Mouse (Mus musculus) forebrain, embryonic 15.5 days (tissue): ENCODE measurements around the gene Nrarp. TPM values are rescaled to one million over a fixed set of nuclear protein-coding genes. Genes with fewer than 3 reads are reported as not detected.

Experiments
- ATAC-seq: fragments of 200-750 bp; cut with Nextera tagmentation; replicated peaks from 2 replicates; pipeline ENCODE4 v1.8.0; 2017; ENCODE audit warnings: mild to moderate bottlenecking, moderate TSS enrichment, moderate library complexity
- H3K27ac ChIP-seq: fragments of 300-500 bp; sonication (generic); replicated peaks from 2 replicates; pipeline ENCODE4 v1.5.1; 2015; ENCODE audit warnings: mild to moderate bottlenecking, inconsistent platforms
- H3K27me3 ChIP-seq: fragments of 300-500 bp; sonication (generic); 2 replicates; pipeline ENCODE4 v1.6.1; 2015; ENCODE audit warnings: inconsistent platforms
- H3K36me3 ChIP-seq: fragments of 300-500 bp; sonication (generic); 2 replicates; pipeline ENCODE4 v1.6.1; 2015; ENCODE audit warnings: mild to moderate bottlenecking, inconsistent platforms
- H3K4me1 ChIP-seq: fragments of 300-500 bp; sonication (generic); 2 replicates; pipeline ENCODE4 v1.6.1; 2015; ENCODE audit warnings: inconsistent platforms
- H3K4me2 ChIP-seq: fragments of 300-500 bp; sonication (generic); replicated peaks from 2 replicates; pipeline ENCODE4 v1.6.1; 2015; ENCODE audit warnings: mild to moderate bottlenecking, inconsistent platforms
- H3K4me3 ChIP-seq: fragments of 300-500 bp; sonication (generic); 2 replicates; pipeline ENCODE4 v1.5.1; 2015; ENCODE audit warnings: mild to moderate bottlenecking, inconsistent platforms
- H3K9ac ChIP-seq: fragments of 300-500 bp; sonication (generic); replicated peaks from 2 replicates; pipeline ENCODE4 v1.6.1; 2015; ENCODE audit warnings: mild to moderate bottlenecking, inconsistent platforms
- H3K9me3 ChIP-seq: fragments of 300-500 bp; sonication (generic); 2 replicates; pipeline ENCODE4 v1.6.1; 2016; ENCODE audit warnings: inconsistent platforms
- WGBS: fragments of 180-500 bp; shearing (Covaris S2); methylation state at CpG from one replicate; pipeline ENCODE4 v1.1.7; 2015; ENCODE audit warnings: mixed read lengths; 5-methylcytosine and 5-hydroxymethylcytosine counted together
- polyA plus RNA-seq: library from polyadenylated mRNA; unstranded; fragments of >200 nt; fragmentation: Nextera tagmentation; extraction: Ambion mirVana; gene quantifications from 2 replicates; pipeline ENCODE4 v1.2.1, GENCODE M21; 2015

Nrarp gene
- polyA plus RNA-seq, 1 experiment from 2014 or later = 27.5 TPM

DNA sequence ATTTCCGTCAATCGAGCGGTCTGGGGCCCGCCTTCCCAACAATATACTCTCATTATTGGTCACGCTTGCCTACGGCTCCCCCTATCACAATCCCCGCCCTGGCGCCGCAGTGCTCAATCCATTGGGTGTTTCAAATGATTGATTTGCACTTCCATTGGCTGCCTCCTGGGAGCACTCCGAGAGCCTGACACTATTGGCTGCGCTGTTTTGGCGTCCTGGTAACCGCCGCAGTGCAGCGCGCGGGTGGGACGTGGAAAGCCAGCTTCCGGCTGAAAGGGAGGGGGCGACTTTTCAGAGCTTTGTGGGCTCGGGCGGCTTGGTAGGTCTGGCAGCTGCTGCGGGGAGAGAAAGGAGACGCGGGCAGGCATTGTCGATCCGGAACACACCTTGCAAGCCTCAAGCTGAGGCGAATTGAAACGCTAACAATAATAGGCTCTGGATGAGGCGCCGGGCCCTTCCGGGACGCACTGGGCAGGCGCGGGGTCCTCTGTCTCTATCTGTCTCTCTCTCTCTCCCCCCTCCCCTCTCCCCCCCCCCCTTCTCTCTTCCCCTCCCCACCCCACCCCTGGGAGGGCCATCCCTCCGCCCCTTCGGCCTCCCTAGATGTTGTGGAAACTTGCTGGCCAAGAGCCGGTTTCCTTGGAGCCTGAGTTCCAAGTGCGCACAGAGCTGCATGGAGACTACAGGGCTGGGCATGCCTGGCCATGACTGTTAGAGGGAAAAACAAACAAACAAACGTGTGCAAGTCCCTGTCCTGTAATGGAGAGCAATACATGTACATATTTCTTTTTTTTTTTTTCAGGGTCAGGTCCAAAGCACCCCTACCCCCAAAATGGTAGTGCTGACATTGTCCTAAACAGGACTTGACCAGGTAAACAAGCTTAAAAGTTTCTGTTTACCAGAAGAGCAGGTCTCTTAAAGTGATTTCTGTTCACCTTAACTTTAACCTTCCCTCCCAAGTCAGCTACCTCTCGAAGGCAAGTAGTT is 44.5 kb downstream of the Nrarp start:
- Histone ChIP-seq H3K4me3 (peak overlapping the region; percentile 69), H3K27ac (peak overlapping the region; percentile 99), H3K9me3 (no peaks in the 10 kb centered on the region), H3K4me2 (peak overlapping the region; percentile 45), H3K27me3 (no peaks in the 10 kb centered on the region), H3K4me1 (peaks cover 25% of the 10 kb centered on the region), H3K36me3 (peaks cover 4% of the 10 kb centered on the region; the same call in 1 of the 2 replicates), H3K9ac (peak overlapping the region; percentile 69)
- peak; percentile 98 for ATAC-seq
- 1% methylated on average over 41 of the region's 41 CpGs for WGBS

DNA sequence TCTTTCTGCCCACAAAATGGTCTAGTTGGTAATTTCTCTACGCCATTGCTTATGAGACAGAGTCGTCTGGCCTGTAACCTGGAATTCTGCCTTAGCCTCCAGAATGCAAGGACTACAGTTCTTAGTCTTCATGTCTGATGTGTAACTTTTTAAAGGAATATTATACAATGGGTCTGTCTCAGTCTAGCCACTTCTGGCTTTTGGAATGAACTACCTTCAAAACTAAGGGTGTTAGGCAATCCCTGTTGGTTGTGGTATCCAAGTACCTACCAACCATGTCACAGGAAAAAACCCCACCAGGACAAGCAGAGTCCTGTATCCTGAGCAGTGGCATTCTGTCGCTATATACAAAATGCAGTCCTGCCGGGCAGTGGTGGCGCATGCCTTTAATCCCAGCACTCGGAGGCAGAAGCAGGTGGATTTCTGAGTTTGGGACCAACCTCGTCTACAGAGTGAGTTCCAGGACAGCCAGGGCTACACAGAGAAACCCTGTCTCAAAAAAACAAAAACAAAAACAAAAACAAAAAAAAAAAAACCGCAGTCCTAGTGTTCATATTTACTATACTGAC is 45.3 kb downstream of the Nrarp start:
- H3K4me2 ChIP-seq = peak overlapping the region; percentile 45
- H3K36me3 ChIP-seq = peaks cover 4% of the 10 kb centered on the region; the same call in 1 of the 2 replicates
- 0 out of 2 replicates have a peak overlapping the region, but pooled peaks have one; percentile 69 for H3K9ac ChIP-seq
- no peak for ATAC-seq
- H3K4me1 ChIP-seq = peaks cover 25% of the 10 kb centered on the region
- H3K27me3 ChIP-seq = no peaks in the 10 kb centered on the region
- peak overlapping the region; percentile 69; the same call in 1 of the 2 replicates for H3K4me3 ChIP-seq
- no peaks in the 10 kb centered on the region for H3K9me3 ChIP-seq
- WGBS = 77% methylated on average over 8 of the region's 8 CpGs
- H3K27ac ChIP-seq = peak overlapping the region; percentile 99

DNA sequence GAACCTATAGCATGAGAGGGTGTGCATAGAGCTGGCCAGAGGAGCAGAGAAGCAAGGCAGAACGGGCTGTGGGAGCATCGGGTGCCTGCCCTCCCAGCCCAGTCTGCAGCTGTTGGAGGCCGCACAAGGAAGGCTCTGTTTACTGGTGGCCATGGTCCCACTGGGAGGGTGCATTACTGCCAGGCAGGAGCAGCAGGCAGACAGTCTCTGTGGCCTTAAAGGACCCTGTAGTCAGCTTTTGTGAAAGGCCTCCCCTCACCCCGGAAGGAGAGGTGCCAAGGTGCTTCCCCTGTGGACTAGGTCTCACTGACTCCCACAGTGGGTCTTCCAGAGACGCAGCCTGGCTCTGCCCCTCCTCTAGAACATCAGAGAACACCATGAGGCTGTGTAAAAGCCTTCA is 46.3 kb downstream of the Nrarp start:
- Histone ChIP-seq H3K9me3 (no peaks in the 10 kb centered on the region), H3K4me1 (peaks cover 25% of the 10 kb centered on the region), H3K4me2 (no peak overlapping the region), H3K27me3 (no peaks in the 10 kb centered on the region), H3K9ac (no peak overlapping the region), H3K36me3 (peaks cover 1% of the 10 kb centered on the region; the same call in 1 of the 2 replicates), H3K27ac (no peak overlapping the region), H3K4me3 (no peak overlapping the region)
- ATAC-seq = no peak
- 87% methylated on average over 5 of the region's 5 CpGs for WGBS

DNA sequence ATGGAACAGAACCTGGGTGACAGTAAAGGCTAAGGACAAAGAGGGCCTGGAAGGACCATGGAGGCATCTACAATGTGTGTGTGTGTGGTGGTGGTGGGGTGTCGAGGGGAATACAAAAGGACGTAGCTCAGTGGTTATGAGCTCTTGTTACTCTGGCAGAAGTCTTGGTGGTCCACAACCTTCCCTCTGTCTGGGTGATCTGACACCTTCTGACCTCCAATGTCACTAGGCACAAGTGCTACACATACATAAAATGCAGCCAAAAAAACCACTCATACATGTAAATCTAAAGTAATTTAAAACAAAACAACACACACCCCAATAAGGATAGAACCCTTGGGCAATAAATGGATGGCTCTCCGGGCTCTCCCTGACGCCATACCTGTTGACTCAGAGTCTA is 46.8 kb downstream of the Nrarp start:
- Histone ChIP-seq H3K9me3 (no peaks in the 10 kb centered on the region), H3K4me1 (peaks cover 25% of the 10 kb centered on the region), H3K9ac (no peak overlapping the region), H3K27ac (no peak overlapping the region), H3K4me3 (no peak overlapping the region), H3K4me2 (no peak overlapping the region), H3K27me3 (no peaks in the 10 kb centered on the region), H3K36me3 (no peaks in the 10 kb centered on the region)
- 92% methylated on average over 4 of the region's 4 CpGs for WGBS
- no peak for ATAC-seq

DNA sequence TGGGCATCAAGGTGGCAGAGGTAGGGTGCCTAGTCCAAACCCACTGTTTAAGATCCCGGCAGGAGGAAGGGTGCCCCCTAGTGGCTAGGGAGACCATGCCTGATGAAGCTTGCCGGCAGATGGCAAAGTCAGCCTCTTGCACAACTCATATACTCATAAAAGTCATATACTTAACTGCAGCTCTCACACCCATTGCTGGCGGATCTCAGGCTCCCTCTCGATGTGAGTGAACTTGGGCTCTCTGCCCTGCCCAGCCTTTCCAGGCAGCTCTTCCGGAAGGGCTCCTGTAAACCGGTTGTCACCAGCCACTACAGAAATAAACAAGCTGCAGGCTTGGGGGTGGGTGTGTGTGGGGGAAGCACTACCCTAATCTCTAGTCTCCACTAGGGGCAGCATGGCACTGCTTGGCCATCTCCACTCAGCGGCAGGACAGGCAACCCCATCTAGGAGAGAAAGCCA is 47.9 kb downstream of the Nrarp start:
- H3K9ac ChIP-seq = peak overlapping the region; percentile 26; the same call in 1 of the 2 replicates
- H3K4me2 ChIP-seq = peak overlapping the region; percentile 36
- no peaks in the 10 kb centered on the region for H3K27me3 ChIP-seq
- H3K9me3 ChIP-seq = no peaks in the 10 kb centered on the region
- under 1% methylated on average over 7 of the region's 7 CpGs for WGBS
- H3K4me1 ChIP-seq = peaks cover 21% of the 10 kb centered on the region
- peak overlapping the region; percentile 16 for H3K4me3 ChIP-seq
- ATAC-seq = no peak
- H3K36me3 ChIP-seq = no peaks in the 10 kb centered on the region
- peak overlapping the region; percentile 72 for H3K27ac ChIP-seq

DNA sequence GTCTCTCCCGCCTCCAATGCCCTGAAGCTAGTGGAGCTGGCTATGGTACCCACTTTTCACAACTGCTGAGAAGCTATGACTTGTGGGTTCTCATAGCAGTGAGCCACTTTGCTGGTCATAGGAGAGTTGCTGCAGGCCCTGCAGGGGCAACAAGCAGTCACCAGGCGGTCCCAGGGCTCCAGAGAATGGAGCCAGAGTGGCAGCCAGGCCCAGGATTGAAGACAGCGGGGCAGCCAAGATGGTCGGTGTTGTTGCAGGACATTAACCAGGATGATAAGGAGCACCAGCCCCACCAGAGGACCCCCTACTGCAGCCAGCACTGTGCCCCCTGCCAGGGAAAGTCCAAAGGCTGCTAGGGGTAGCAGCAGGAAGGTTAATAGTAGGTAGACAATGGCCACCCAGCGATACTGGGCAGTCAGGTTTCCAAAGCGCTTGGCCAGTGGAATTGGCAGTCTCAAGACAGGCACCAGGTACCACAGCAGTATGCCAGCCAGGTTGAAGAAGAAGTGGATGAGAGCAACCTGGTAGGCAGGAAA is 48.5 kb downstream of the Nrarp start:
- Histone ChIP-seq H3K27ac (0 out of 2 replicates have a peak overlapping the region, but pooled peaks have one; percentile 72), H3K4me1 (peaks cover 17% of the 10 kb centered on the region), H3K9ac (no peak overlapping the region), H3K36me3 (no peaks in the 10 kb centered on the region), H3K4me2 (peak overlapping the region; percentile 36; the same call in 1 of the 2 replicates), H3K27me3 (no peaks in the 10 kb centered on the region), H3K9me3 (no peaks in the 10 kb centered on the region), H3K4me3 (no peak overlapping the region)
- WGBS = 71% methylated on average over 6 of the region's 6 CpGs
- no peak for ATAC-seq

DNA sequence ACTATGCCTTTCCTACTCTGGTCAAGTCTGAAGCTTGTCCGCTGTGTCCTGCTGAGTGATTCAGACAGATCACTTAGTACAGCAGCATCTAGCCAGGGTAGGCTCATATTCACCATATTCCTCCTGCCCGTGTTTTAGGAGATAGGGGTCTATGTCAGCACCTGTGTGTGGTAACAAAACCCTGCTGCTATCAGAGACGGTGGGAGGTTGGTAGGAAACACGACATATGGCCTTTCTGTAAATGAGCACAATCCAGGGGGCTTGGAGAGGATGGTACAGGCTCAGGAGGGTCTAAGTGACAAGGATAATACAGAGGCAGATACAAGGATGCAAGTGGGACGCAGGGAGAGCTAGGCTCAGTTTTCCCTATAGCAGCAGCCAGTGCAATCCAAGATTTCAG is 49.0 kb downstream of the Nrarp start:
- WGBS = 82% methylated on average over 5 of the region's 5 CpGs
- Histone ChIP-seq H3K36me3 (no peaks in the 10 kb centered on the region), H3K9me3 (no peaks in the 10 kb centered on the region), H3K4me3 (no peak overlapping the region), H3K4me1 (peaks cover 17% of the 10 kb centered on the region), H3K9ac (no peak overlapping the region), H3K27me3 (no peaks in the 10 kb centered on the region), H3K27ac (no peak overlapping the region), H3K4me2 (no peak overlapping the region)
- ATAC-seq = no peak

DNA sequence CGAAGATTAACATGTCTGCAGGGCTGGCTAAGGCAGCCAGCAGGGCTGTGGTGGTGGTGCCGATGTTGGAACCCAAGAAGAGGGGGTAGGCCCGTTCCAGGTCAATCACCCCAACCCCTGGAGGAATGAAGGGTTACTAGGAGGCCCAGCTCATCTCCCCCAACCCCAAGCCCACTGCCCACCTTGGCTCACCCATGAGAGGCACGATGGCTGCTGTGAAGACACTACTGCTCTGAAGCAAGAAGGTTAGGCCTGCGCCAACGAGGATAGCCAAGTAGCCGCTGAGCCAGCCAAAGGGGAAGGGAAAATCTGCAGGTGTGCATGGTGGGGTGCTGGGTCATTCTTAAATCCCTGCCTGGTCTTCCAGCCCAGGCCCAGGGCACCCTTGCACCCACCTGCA is 50.0 kb downstream of the Nrarp start:
- Histone ChIP-seq H3K9ac (no peak overlapping the region), H3K4me2 (no peak overlapping the region), H3K4me1 (peaks cover 13% of the 10 kb centered on the region), H3K9me3 (no peaks in the 10 kb centered on the region), H3K27ac (no peak overlapping the region), H3K27me3 (no peaks in the 10 kb centered on the region), H3K4me3 (no peak overlapping the region), H3K36me3 (no peaks in the 10 kb centered on the region)
- WGBS = 90% methylated on average over 7 of the region's 7 CpGs
- ATAC-seq = no peak

DNA sequence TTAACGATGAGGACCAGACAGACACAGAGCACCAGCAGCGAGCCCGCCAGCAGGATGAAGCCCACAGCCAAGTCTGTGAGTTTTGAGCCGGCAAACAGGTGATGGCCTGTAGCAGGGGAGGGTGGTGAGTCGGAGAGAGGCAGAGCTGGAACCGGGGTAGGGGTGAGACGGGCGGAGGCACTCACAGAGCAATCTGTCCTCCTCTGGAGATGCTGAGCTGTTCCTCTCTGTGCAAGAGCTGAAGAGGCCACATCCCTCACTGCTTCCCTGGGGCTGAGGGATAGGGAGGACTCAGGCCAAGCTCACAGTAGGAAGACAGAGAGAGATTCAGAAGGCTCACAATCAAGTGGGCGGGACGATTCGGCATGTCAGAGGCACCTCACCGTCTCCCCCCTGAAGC is 50.5 kb downstream of the Nrarp start:
- H3K9ac ChIP-seq = no peak overlapping the region

More for the DNA sequence above, 50.5 kb downstream of the Nrarp start:
- WGBS = 53% methylated on average over 12 of the region's 12 CpGs
- H3K4me2 ChIP-seq = no peak overlapping the region
- no peak for ATAC-seq
- no peaks in the 10 kb centered on the region for H3K27me3 ChIP-seq
- H3K36me3 ChIP-seq = no peaks in the 10 kb centered on the region
- H3K4me3 ChIP-seq = no peak overlapping the region
- no peaks in the 10 kb centered on the region for H3K9me3 ChIP-seq
- H3K4me1 ChIP-seq = peaks cover 8% of the 10 kb centered on the region; the same call in 1 of the 2 replicates
- no peak overlapping the region for H3K27ac ChIP-seq

Other genes with a start within 250 kb of the Nrarp start
- 30.4 and 30.5 TPM in 2 replicates for gene Arrdc1, start 245.5 kb upstream of the Nrarp start, polyA plus RNA-seq
- gene Zmynd19, start 231.0 kb upstream of the Nrarp start, polyA plus RNA-seq = 21.5 and 22.6 TPM in 2 replicates
- 42.7 and 44.7 TPM in 2 replicates for gene Dph7, start 218.4 kb upstream of the Nrarp start, polyA plus RNA-seq
- gene Mrpl41, start 205.7 kb upstream of the Nrarp start, polyA plus RNA-seq = 149 and 159 TPM in 2 replicates
- gene Pnpla7, start 204.7 kb upstream of the Nrarp start, polyA plus RNA-seq = 3.8 and 4.0 TPM in 2 replicates
- gene Nsmf, start 126.4 kb upstream of the Nrarp start, polyA plus RNA-seq = 194 and 209 TPM in 2 replicates
- not detected in 2 replicates for gene Entpd8, start 100.5 kb upstream of the Nrarp start, polyA plus RNA-seq
- not detected in 2 replicates for gene Noxa1, start 85.6 kb upstream of the Nrarp start, polyA plus RNA-seq
- 1.3 and 1.6 TPM in 2 replicates for gene Tor4a, start 16.1 kb downstream of the Nrarp start, polyA plus RNA-seq
- gene Nelfb, start 30.7 kb downstream of the Nrarp start, polyA plus RNA-seq = 96.7 and 102 TPM in 2 replicates
- not detected in 2 replicates for gene Stpg3, start 33.9 kb downstream of the Nrarp start, polyA plus RNA-seq
- 1.2 TPM in 1 of 2 replicates, not detected in the other for gene Fam166a, start 38.0 kb downstream of the Nrarp start, polyA plus RNA-seq
- gene Tubb4b, start 43.9 kb downstream of the Nrarp start, polyA plus RNA-seq = 399 and 409 TPM in 2 replicates
- not detected in 2 replicates for gene Slc34a3, start 53.6 kb downstream of the Nrarp start, polyA plus RNA-seq
- gene Rnf224, start 56.0 kb downstream of the Nrarp start, polyA plus RNA-seq = not detected in 2 replicates
- gene Rnf208, start 61.5 kb downstream of the Nrarp start, polyA plus RNA-seq = 79.1 and 80.4 TPM in 2 replicates
- gene Cysrt1, start 61.7 kb downstream of the Nrarp start, polyA plus RNA-seq = 0.20 TPM in 1 of 2 replicates, not detected in the other
- 6.5 and 6.8 TPM in 2 replicates for gene AL732309.1, start 66.1 kb downstream of the Nrarp start, polyA plus RNA-seq
- 16.4 and 19.7 TPM in 2 replicates for gene Tmem203, start 74.7 kb downstream of the Nrarp start, polyA plus RNA-seq
- gene Tprn, start 81.9 kb downstream of the Nrarp start, polyA plus RNA-seq = 15.6 and 16.5 TPM in 2 replicates
- gene Ssna1, start 91.7 kb downstream of the Nrarp start, polyA plus RNA-seq = 209 and 225 TPM in 2 replicates
- 148 and 150 TPM in 2 replicates for gene Anapc2, start 91.7 kb downstream of the Nrarp start, polyA plus RNA-seq
- not detected in 2 replicates for gene Tmem210, start 107.4 kb downstream of the Nrarp start, polyA plus RNA-seq
- not detected in 2 replicates for gene Lrrc26, start 109.2 kb downstream of the Nrarp start, polyA plus RNA-seq
- 19.1 and 21.5 TPM in 2 replicates for gene Grin1, start 138.4 kb downstream of the Nrarp start, polyA plus RNA-seq
- 52.6 and 61.1 TPM in 2 replicates for gene Man1b1, start 151.6 kb downstream of the Nrarp start, polyA plus RNA-seq
- 25.5 and 29.3 TPM in 2 replicates for gene Dpp7, start 175.6 kb downstream of the Nrarp start, polyA plus RNA-seq
- gene Uap1l1, start 184.9 kb downstream of the Nrarp start, polyA plus RNA-seq = 4.1 and 5.1 TPM in 2 replicates
- gene Sapcd2, start 191.6 kb downstream of the Nrarp start, polyA plus RNA-seq = 31.9 and 32.6 TPM in 2 replicates
- gene Entpd2, start 215.1 kb downstream of the Nrarp start, polyA plus RNA-seq = 3.6 and 4.8 TPM in 2 replicates
- 406 and 408 TPM in 2 replicates for gene Npdc1, start 218.6 kb downstream of the Nrarp start, polyA plus RNA-seq
- gene Fut7, start 242.5 kb downstream of the Nrarp start, polyA plus RNA-seq = 0.20 TPM in 1 of 2 replicates, not detected in the other
- 11.6 and 14.1 TPM in 2 replicates for gene Abca2, start 247.9 kb downstream of the Nrarp start, polyA plus RNA-seq